Mouse (Mus musculus) MEL-GATA-1-ER (cell line): ENCODE results near the gene Rab36.
"Not testable (repeated sequence)": the region's sequence is repeated elsewhere in the genome, so short reads cannot be mapped to it uniquely, and the experiment has no call there.

ENCODE experiments used
- DNase-seq: peaks from one replicate; pipeline ENCODE4 v3.0.0-alpha.2; 2012; ENCODE audit warnings: low read depth; ENCODE audit errors: extremely low read depth

Gene Rab36

GRCm38 (mm10) chr10:75036883-75037379 is at the start of gene Rab36:
Gene Rab36, plus strand, starts transcription at chr10:75037058.
- no peak for DNase-seq

- DNase-seq, result peak; percentile 79
Measured at GRCm38 (mm10) chr10:74987698-74988470, 49.0 kb upstream of the Rab36 start.

GRCm38 (mm10) chr10:74989814-74990213 is 47.0 kb upstream of the Rab36 start:
- DNase-seq, result no peak

- DNase-seq, result no peak
Measured at GRCm38 (mm10) chr10:74990584-74991322, 46.1 kb upstream of the Rab36 start.

- no peak for DNase-seq
Measured at GRCm38 (mm10) chr10:74994863-74995262, 42.0 kb upstream of the Rab36 start.

GRCm38 (mm10) chr10:74995377-74995776 is 41.5 kb upstream of the Rab36 start:
- DNase-seq, result no peak

GRCm38 (mm10) chr10:75001391-75001790 is 35.5 kb upstream of the Rab36 start:
- no peak for DNase-seq

- DNase-seq, result peak; percentile 55
Measured at GRCm38 (mm10) chr10:75004067-75004466, 32.8 kb upstream of the Rab36 start.

- no peak for DNase-seq
Measured at GRCm38 (mm10) chr10:75006889-75007662, 29.8 kb upstream of the Rab36 start.

- DNase-seq, result no peak
Measured at GRCm38 (mm10) chr10:75010704-75011103, 26.2 kb upstream of the Rab36 start.

- no peak for DNase-seq
Measured at GRCm38 (mm10) chr10:75015465-75015864, 21.4 kb upstream of the Rab36 start.

GRCm38 (mm10) chr10:75016481-75016880 is 20.4 kb upstream of the Rab36 start:
- no peak for DNase-seq

GRCm38 (mm10) chr10:75020271-75020670 is 16.6 kb upstream of the Rab36 start:
- no peak for DNase-seq

- no peak for DNase-seq
Measured at GRCm38 (mm10) chr10:75021138-75021537, 15.7 kb upstream of the Rab36 start.

- no peak for DNase-seq
Measured at GRCm38 (mm10) chr10:75026491-75026890, 10.4 kb upstream of the Rab36 start.

- DNase-seq, result no peak
Measured at GRCm38 (mm10) chr10:75028743-75029142, 8.1 kb upstream of the Rab36 start.

GRCm38 (mm10) chr10:75029677-75030076 is 7.2 kb upstream of the Rab36 start:
- no peak for DNase-seq

- DNase-seq, result no peak
Measured at GRCm38 (mm10) chr10:75030234-75030633, 6.6 kb upstream of the Rab36 start.

GRCm38 (mm10) chr10:75031345-75032114 is 5.3 kb upstream of the Rab36 start:
- DNase-seq, result no peak

- no peak for DNase-seq
Measured at GRCm38 (mm10) chr10:75032395-75032794, 4.5 kb upstream of the Rab36 start, which contains the start of gene Rsph14. Gene Rsph14, minus strand, starts transcription at chr10:75032586.

- DNase-seq, result not testable (repeated sequence)
Measured at GRCm38 (mm10) chr10:75042060-75042459, 5.2 kb downstream of the Rab36 start.
